14 mouse cellular contexts compared by ENCODE assay signal in the genomic region with DNA sequence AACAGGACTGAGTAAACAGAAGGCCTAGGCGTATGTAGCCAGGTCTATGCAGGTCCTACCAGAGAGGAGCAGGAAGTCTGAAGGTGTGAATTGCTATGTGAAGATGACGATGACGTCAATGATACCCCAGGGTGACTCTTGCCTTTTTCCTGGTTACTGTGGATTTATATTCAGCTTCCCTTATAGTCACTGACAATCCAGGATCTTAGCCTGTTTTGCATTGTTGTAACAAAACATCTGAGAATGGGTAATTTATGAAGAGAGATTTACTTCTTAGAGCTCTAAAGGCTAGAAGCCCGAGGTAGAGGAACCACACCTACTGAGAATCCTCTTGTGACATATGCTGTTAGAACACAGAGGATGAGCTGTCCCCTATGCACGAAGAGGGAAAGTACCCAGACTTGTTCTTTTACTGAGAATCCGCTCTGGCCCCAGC.
DNase-seq lines count a peak whose midpoint lies in the region; ATAC-seq lines count a peak whose summit lies in the region.
"Had no signal": no experiment of that assay in that cellular context is flagged by ENCODE, and none has a peak within 500 bp of the region (broad histone marks: within the 10 kb centered on the region; RNA-seq: fewer than 3 reads in every experiment).

No protein-coding gene starts in this region.

- peak; percentile 91 for DNase-seq in induced T-regulatory cell, adult 2 months (ENCODE audit: low read depth)
- DNase-seq in natural killer cell, adult 2 months (ENCODE audit: low spot score in 2 of 2), result peak; percentile 31 to 62
- no peak for DNase-seq in cerebellum, postnatal 10 days
- no peak for DNase-seq in kidney, postnatal 25 days
- DNase-seq in B cell, adult 2 months, result no peak
- DNase-seq: adrenal gland, adult 2 months; adrenal gland, postnatal 25 days; cerebellum, adult 11 months; cerebellum, adult 8-10 months; cerebellum, postnatal 25 days; gastrocnemius, postnatal 36 days; heart, adult 18-20 months; heart, postnatal 4 days had no signal

- ATAC-seq in CD4-positive, CD25-positive, alpha-beta regulatory T cell, adult 4 months, result peak; percentile 75

Comparison
In these comparisons a context has a peak if more than half of its experiments do, and no peak if none do; other contexts are left out.
1. DNase-seq: peak in induced T-regulatory cell, adult 2 months (single experiment) and natural killer cell, adult 2 months (2 of 2); none in cerebellum, postnatal 10 days (0 of 2), kidney, postnatal 25 days (0 of 2) and B cell, adult 2 months (0 of 2).